Mouse (Mus musculus) sigmoid colon, adult 10 weeks (tissue): ENCODE data around the gene Gm21776. TPM values are rescaled to one million over a fixed set of nuclear protein-coding genes. Genes with fewer than 3 reads are reported as not detected.

Source experiments
- polyA plus RNA-seq: library from polyadenylated mRNA; stranded (reverse); fragments of 350-450 nt; fragmentation: Illumina TruSeq; extraction: RNeasy Lipid Tissue Mini Kit (QIAGEN cat#74804); gene quantifications from one replicate; pipeline ENCODE4 v1.2.3, GENCODE M21; 2014; ENCODE audit warnings: low read depth, low replicate concordance

Gene Gm21776
- not detected for polyA plus RNA-seq

DNA sequence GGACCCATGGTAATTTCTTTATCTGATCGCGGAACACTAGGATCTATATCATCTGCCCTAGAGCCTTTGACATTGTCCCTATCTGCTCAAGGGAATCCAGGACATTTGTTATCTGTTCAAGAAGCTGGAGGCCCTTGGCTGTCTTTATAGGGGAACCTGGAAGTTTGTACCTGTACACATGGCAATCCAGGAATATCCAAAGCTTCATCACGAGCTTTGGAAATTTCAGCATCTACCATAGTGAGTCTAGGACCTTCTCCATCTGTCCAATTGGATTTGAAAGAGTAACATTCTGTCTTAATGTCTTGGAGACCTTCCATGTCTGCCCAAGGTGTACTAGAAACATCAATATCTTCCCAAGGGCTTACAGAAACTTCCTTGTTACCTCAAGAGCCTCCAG lies at the start of gene Gm21776:
Gm21776 (plus strand) TSS at position 301 of the 400 bp plus-strand sequence.

